Mouse (Mus musculus): ENCODE measurements at regions not wholly inside any gene's neighbourhood (a gene's known extent, or its start where the extent isn't known, plus 50 kb on each side); places are given as distances from the start of the nearest gene placed in this dataset.
A peak's percentile ranks its signal among the peaks of the same experiment; 100 is the strongest.

DNA sequence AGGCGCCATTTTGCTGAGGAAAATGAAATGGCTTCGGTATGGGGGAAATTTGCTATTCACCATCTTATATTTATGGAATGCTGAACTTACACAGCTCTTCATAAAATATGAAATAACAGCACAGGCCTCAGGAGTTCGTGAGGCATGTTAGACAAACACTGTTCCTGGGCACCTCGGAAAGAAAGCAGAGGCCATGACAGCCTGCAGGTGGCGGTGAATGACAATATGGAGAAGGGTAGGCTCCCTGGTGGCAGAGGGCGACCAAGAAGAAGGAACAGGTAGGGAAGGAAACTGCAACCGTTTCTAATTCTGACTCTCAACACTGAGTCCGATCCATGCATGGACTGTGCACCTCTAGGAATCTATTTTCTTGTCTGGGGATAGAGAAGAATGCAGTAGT is 553.6 kb upstream of the Tmpo start:
- no peak for ATAC-seq (replicated peaks; ENCODE audit: low FRiP score)
- Histone ChIP-seq H3K4me1 (no peaks in the 10 kb centered on the region), H3K27ac (no peak overlapping the region), H3K4me2 (no peak overlapping the region), H3K9me3 (replicated peaks) (no peaks in the 10 kb centered on the region), H3K27me3 (no peaks in the 10 kb centered on the region), H3K4me3 (replicated peaks) (no peak overlapping the region), H3K36me3 (no peaks in the 10 kb centered on the region), H3K9ac (no peak overlapping the region)
- 76% methylated on average over 8 of the region's 8 CpGs for WGBS

DNA sequence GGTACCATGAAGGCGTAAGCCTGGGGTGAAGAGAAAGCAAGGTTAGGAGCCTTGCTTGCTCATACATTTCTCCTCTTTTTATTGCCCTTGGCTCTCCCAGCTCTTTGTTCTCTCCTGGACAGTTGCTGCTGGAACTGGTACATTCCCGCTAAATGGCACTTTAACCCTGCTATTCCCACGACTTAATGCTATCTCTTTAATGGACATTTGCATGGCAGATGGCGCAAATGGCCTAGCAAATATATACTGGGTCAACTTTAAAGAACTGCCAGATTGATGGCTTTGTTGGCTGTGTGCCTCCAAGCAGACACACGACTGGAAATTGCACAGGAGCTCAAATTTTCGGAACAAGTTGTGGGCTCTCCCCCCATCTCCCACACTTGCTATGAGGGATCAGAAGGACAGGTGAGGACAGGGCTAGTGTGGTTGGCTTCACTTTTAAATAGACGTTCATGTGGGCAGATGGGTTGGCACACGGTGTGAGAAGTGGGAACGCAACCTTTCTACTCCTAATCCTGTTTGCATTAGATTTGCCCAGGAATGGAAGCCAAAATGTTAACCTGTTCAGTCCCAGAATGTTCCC is 551.0 kb upstream of the Tmpo start:
- H3K36me3 ChIP-seq = no peaks in the 10 kb centered on the region
- no peak overlapping the region for H3K9ac ChIP-seq
- H3K27me3 ChIP-seq = no peaks in the 10 kb centered on the region
- 50% methylated on average over 9 of the region's 9 CpGs for WGBS
- H3K27ac ChIP-seq = no peak overlapping the region
- no peak for ATAC-seq (replicated peaks; ENCODE audit: low FRiP score)
- H3K4me2 ChIP-seq = no peak overlapping the region
- H3K9me3 ChIP-seq (replicated peaks) = no peaks in the 10 kb centered on the region
- H3K4me3 ChIP-seq (replicated peaks) = no peak overlapping the region
- no peaks in the 10 kb centered on the region for H3K4me1 ChIP-seq

DNA sequence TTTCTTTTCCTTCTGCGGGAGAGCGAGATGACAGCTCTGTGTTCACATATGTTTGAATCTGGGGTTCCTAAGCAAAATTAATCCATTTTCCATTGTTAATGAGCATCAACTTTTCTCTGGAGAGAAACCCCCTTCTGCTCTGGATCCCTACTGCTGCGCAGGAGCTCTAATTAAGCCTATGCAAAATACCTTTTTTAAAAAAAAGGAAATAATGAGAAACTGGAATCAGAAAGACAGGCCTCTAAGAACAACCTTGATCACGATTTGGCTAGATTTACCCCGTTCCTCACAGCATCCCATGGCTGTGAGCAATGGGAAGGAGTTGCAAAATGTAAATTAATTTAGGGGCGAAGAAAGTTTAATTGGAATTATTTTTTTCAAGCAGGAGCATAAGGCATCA is 548.9 kb upstream of the Tmpo start:
- H3K27me3 ChIP-seq = no peaks in the 10 kb centered on the region
- H3K9me3 ChIP-seq (replicated peaks) = no peaks in the 10 kb centered on the region
- H3K9ac ChIP-seq = no peak overlapping the region
- no peak overlapping the region for H3K27ac ChIP-seq
- ATAC-seq (replicated peaks; ENCODE audit: low FRiP score) = no peak
- H3K36me3 ChIP-seq = no peaks in the 10 kb centered on the region
- H3K4me2 ChIP-seq = no peak overlapping the region
- H3K4me3 ChIP-seq (replicated peaks) = no peak overlapping the region
- 94% methylated on average over 6 of the region's 6 CpGs for WGBS
- H3K4me1 ChIP-seq = no peaks in the 10 kb centered on the region

DNA sequence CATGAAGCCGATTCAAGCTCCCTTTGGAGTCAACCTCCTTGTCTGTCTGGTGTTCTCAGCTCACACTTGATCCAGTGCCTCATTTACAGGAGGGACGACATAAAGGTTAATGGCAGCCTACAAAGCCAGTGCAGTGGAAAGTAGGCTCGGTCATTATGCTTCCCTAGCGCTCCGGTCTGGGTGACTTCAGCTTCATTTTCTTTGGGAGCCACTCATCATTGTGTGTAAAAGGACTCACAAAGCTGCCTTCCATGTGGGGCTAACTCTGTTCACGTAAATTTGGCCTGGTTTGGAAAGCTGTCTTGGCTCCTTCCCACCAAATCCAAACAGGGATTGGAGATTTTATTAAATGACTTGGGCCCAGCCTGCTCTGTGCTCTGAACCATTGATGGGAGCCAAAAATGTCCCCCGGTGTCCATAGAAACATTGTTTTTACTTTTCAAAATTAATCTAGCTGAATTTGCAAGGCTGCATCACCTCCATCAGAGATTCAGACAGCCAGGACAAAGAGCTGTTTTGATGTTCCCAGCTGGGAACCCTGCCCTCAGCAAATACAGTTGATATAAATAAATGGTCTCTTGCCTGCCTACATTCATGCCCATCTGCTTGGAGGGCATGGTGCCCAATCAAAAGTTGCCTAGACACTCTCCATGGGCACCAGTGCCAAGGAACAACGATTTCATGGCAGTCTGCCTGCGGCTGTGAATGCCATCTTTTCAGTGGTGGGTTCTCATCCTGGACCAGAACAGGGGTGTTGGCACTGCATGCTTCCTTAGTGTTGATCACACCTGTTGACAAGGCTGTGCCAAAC is 538.7 kb upstream of the Tmpo start:
- no peaks in the 10 kb centered on the region for H3K4me1 ChIP-seq
- no peaks in the 10 kb centered on the region for H3K36me3 ChIP-seq
- H3K27me3 ChIP-seq = no peaks in the 10 kb centered on the region
- H3K9ac ChIP-seq = no peak overlapping the region
- no peak overlapping the region for H3K4me2 ChIP-seq
- H3K27ac ChIP-seq = no peak overlapping the region
- no peak for ATAC-seq (replicated peaks; ENCODE audit: low FRiP score)
- H3K4me3 ChIP-seq (replicated peaks) = no peak overlapping the region
- WGBS = 89% methylated on average over 9 of the region's 9 CpGs
- H3K9me3 ChIP-seq (replicated peaks) = no peaks in the 10 kb centered on the region

DNA sequence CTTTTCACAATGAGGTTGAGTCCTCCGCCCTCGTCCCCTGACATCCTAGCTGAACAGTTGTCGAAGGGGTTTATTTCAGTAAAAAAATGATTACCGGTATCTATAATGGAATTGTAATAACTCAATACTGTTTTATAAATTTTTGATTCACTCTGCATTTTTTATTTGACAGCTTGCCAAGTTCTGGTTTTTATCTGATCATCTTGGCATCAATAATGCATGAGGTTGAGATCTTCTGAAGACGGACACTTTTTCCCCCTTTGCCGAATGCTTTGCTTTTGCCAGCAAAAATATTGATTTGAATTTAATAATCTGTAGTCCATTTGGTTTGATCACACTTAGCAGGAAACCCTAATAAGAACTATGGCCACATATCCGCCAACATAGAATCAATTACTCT is 535.5 kb upstream of the Tmpo start:
- WGBS = 90% methylated on average over 7 of the region's 7 CpGs
- ATAC-seq (replicated peaks; ENCODE audit: low FRiP score) = no peak
- Histone ChIP-seq H3K27me3 (no peaks in the 10 kb centered on the region), H3K4me1 (no peaks in the 10 kb centered on the region), H3K9ac (no peak overlapping the region), H3K4me2 (no peak overlapping the region), H3K36me3 (no peaks in the 10 kb centered on the region), H3K27ac (no peak overlapping the region), H3K9me3 (replicated peaks) (no peaks in the 10 kb centered on the region), H3K4me3 (replicated peaks) (no peak overlapping the region)

DNA sequence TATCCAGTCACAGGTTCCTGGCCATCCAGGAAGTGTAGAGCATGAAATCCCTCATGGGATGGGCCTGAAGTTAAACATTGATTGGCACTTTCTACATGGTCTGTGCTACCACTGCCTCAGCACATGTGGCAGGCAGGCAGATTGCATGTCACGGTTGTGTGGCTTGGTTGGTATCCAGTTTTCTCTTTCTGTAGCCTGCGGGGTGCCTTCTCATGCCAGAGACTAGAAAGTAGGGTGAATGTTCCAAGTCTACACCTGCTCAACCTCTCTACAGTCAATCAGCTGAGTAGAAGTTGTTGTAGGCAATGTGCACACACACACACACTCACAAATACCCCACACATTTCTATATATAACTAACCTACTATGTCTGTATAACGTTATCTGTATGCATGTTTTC is 533.5 kb upstream of the Tmpo start:
- ATAC-seq (replicated peaks; ENCODE audit: low FRiP score) = no peak
- no peak overlapping the region for H3K27ac ChIP-seq
- no peaks in the 10 kb centered on the region for H3K27me3 ChIP-seq
- 74% methylated on average over 3 of the region's 3 CpGs for WGBS
- H3K4me3 ChIP-seq (replicated peaks) = no peak overlapping the region
- no peaks in the 10 kb centered on the region for H3K9me3 ChIP-seq (replicated peaks)
- H3K4me2 ChIP-seq = no peak overlapping the region
- H3K9ac ChIP-seq = no peak overlapping the region
- H3K36me3 ChIP-seq = no peaks in the 10 kb centered on the region
- H3K4me1 ChIP-seq = no peaks in the 10 kb centered on the region

DNA sequence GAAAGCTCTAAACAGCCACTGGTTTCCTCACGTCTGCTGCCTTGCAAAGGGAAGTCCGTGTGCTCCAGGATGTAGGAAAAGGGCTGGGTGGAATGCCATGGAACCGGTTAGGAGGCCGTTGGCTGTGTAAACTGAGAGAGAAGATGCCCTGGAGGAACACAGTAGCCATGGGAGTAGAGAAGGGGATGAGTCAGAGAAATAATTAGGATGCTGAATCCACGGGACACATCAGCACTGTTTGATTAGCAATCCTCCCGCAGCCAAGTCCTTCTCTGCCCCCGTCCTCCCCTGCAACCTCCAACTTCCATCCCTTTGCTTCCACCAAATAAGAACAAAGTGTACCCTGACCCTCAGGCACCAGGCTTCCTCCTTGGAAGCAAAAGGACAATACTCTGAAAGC is 532.4 kb upstream of the Tmpo start:
- no peak overlapping the region for H3K9ac ChIP-seq
- H3K4me2 ChIP-seq = no peak overlapping the region
- 53% methylated on average over 7 of the region's 7 CpGs for WGBS
- H3K4me1 ChIP-seq = no peaks in the 10 kb centered on the region
- no peak for ATAC-seq (replicated peaks; ENCODE audit: low FRiP score)
- H3K9me3 ChIP-seq (replicated peaks) = no peaks in the 10 kb centered on the region
- H3K36me3 ChIP-seq = no peaks in the 10 kb centered on the region
- no peaks in the 10 kb centered on the region for H3K27me3 ChIP-seq
- no peak overlapping the region for H3K27ac ChIP-seq
- H3K4me3 ChIP-seq (replicated peaks) = no peak overlapping the region

DNA sequence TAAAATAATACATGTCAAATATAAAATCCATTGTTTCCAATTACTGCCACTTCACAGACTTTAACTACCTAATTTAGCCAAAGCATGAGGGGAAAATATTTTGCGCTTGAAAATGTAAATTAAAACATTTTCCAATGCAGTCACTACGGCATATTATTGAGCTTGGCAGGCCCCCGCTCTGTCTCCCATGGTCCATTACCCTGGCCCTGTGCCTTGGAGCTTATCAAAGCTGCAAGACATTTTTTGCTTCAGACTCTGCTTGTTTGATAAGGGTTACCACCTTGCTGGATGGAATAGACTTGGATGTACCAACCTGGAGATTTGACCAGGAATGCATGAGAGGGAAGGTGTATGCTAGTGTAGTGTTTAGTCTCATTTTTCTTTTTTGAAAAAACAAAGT is 525.7 kb upstream of the Tmpo start:
- Histone ChIP-seq H3K4me3 (replicated peaks) (no peak overlapping the region), H3K27ac (no peak overlapping the region), H3K4me1 (no peaks in the 10 kb centered on the region), H3K36me3 (no peaks in the 10 kb centered on the region), H3K27me3 (no peaks in the 10 kb centered on the region), H3K9ac (no peak overlapping the region), H3K4me2 (no peak overlapping the region), H3K9me3 (replicated peaks) (no peaks in the 10 kb centered on the region)
- WGBS = 82% methylated on average over 3 of the region's 3 CpGs
- no peak for ATAC-seq (replicated peaks; ENCODE audit: low FRiP score)

DNA sequence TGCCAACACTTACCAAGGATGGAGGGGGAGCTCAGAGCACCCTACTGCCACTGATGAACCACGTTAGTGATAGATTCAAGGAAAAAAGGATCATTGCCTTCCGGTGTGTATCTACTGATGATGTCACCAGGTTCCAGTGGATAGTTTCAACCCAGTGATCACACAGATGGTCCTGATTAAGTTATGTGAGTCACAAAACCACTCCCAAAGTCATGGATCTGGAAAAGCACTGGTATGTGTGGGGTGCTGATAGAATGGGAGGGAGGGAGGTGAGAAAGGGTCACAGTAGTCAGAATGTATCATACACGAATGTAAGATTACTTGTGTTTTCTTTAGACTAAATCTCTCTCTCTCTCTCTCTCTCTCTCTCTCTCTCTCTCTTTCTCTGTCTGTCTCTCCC is 523.6 kb upstream of the Tmpo start:
- H3K27ac ChIP-seq = no peak overlapping the region
- ATAC-seq (replicated peaks; ENCODE audit: low FRiP score) = no peak
- no peaks in the 10 kb centered on the region for H3K9me3 ChIP-seq (replicated peaks)
- no peaks in the 10 kb centered on the region for H3K4me1 ChIP-seq
- no peak overlapping the region for H3K4me2 ChIP-seq
- H3K9ac ChIP-seq = no peak overlapping the region
- WGBS = 50% methylated on average over 3 of the region's 3 CpGs
- no peak overlapping the region for H3K4me3 ChIP-seq (replicated peaks)
- H3K27me3 ChIP-seq = no peaks in the 10 kb centered on the region
- no peaks in the 10 kb centered on the region for H3K36me3 ChIP-seq

DNA sequence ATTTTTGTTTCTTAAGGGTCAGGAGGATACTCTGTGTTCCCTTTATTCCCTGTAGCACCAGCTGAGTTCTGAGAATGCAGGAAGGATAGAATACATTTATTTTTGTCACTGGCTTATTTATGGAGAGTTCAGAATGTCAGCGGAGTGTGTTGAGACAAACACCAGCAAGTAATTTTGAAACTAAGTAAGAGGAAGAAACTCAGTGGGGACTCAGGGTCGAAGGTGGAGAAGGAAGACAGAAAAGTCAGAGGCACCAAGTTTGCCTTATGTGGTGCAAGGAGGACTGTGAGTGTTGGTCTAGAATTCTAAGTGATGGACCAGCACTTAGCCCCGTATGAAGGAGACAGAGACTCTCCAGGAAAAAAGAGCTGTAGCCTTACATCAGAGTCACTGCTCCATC is 520.7 kb upstream of the Tmpo start:
- WGBS = 70% methylated on average over 3 of the region's 3 CpGs
- no peaks in the 10 kb centered on the region for H3K4me1 ChIP-seq
- H3K9ac ChIP-seq = no peak overlapping the region
- no peak for ATAC-seq (replicated peaks; ENCODE audit: low FRiP score)
- H3K4me2 ChIP-seq = no peak overlapping the region
- no peaks in the 10 kb centered on the region for H3K36me3 ChIP-seq
- H3K27me3 ChIP-seq = no peaks in the 10 kb centered on the region
- no peak overlapping the region for H3K27ac ChIP-seq
- no peak overlapping the region for H3K4me3 ChIP-seq (replicated peaks)
- no peaks in the 10 kb centered on the region for H3K9me3 ChIP-seq (replicated peaks)

DNA sequence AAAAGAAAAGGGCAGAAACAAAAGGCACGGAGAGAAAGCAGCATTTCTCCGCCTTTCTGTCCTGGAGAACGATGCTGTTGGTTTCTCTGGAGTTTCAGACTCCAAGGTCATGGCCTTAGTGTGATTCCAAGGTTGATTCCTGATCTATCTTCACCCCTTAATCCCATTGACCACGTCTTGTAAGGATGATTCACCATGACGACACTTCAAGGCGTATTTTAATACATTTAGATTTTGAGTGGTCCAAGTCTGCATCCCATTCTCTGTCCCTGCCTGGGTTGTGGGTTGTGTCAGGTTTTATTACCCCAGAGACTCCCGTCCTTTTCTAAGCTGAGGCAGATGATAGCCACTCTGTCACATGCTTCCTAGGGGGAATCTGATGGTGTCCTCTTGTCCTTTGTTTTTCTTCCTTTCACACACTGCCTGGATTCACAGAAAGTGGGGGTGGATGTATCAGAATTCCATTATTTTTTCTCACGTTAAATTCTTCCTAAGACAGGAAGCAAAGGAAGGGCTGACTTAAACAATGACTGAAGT is 505.0 kb upstream of the Tmpo start:
- H3K4me3 ChIP-seq (replicated peaks) = no peak overlapping the region
- H3K9ac ChIP-seq = no peak overlapping the region
- no peak overlapping the region for H3K4me2 ChIP-seq
- no peak for ATAC-seq (replicated peaks; ENCODE audit: low FRiP score)
- H3K27ac ChIP-seq = no peak overlapping the region
- WGBS = 50% methylated on average over 8 of the region's 8 CpGs
- H3K4me1 ChIP-seq = no peaks in the 10 kb centered on the region
- H3K9me3 ChIP-seq (replicated peaks) = no peaks in the 10 kb centered on the region
- H3K27me3 ChIP-seq = no peaks in the 10 kb centered on the region
- no peaks in the 10 kb centered on the region for H3K36me3 ChIP-seq

DNA sequence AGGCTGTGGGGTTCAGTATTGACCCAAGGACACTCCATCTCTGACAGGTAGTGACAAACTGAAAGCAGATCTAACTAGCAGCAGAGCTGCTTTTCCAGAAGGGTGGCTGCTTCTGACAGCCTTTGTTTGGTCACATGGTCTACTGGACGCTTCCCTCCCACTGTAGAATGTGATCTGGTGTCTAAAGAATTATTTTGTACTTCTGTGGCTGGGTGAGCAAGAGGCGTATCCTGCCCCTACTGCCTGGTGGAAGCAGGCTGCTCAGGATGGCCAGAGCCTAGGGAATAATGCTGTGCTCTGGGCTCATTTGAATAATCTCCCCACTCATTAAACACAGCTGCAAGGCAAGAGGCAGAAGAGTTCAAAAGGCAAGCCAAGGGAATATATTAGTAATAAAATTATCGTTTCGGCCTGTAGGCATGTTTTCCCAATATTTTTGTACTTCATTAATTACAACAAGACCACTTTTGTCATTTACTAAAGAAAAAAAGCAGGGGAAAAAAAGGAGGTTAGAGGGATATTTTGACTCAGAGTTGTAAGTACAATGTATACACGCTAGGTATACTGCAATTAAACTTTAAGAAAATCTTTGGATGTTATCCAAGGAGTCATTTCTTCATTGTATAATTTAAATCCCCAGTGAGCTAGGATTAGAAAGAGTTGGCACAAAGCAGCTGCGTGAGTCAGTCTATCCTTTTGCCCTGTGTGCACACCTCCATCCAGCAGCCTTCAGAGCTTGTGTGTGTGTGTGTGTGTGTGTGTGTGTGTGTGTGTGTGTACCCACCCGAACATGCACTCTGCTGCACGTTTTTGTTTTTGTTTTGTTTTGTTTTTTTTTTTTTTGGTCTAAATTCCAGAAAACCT is 504.3 kb upstream of the Tmpo start:
- H3K27ac ChIP-seq = no peak overlapping the region
- peak; percentile 73; the same call in 1 of the 2 replicates for ATAC-seq (replicated peaks; ENCODE audit: low FRiP score)
- no peaks in the 10 kb centered on the region for H3K4me1 ChIP-seq
- H3K27me3 ChIP-seq = no peaks in the 10 kb centered on the region
- H3K9me3 ChIP-seq (replicated peaks) = no peaks in the 10 kb centered on the region
- H3K4me3 ChIP-seq (replicated peaks) = no peak overlapping the region
- H3K36me3 ChIP-seq = no peaks in the 10 kb centered on the region
- 40% methylated on average over 8 of the region's 8 CpGs for WGBS
- no peak overlapping the region for H3K9ac ChIP-seq
- no peak overlapping the region for H3K4me2 ChIP-seq
